Mouse (Mus musculus): ENCODE data around the gene Gm21761.
"Not testable (repeated sequence)": the region's sequence is repeated elsewhere in the genome, so short reads cannot be mapped to it uniquely, and the experiment has no call there.

Gm21761 gene

GRCm38 (mm10) chr13:119929172-119929571 lies at the start of gene Gm21761:
Gm21761 (minus strand) TSS chr13:119929272.
- in situ Hi-C loops (cut with MboI, MseI) = loop anchor here (10.0 kb wide), 1 partner anchor 216 kb away; the partner anchor contains the start of gene Gm20767

- in situ Hi-C loops (cut with MboI, MseI) = loop anchor here (5.0 kb wide), 1 partner anchor 123 kb away; no protein-coding TSS in a partner anchor
These were observed 40.1 kb upstream of the Gm21761 start for GRCm38 (mm10) chr13:119969163-119969562.

DNA sequence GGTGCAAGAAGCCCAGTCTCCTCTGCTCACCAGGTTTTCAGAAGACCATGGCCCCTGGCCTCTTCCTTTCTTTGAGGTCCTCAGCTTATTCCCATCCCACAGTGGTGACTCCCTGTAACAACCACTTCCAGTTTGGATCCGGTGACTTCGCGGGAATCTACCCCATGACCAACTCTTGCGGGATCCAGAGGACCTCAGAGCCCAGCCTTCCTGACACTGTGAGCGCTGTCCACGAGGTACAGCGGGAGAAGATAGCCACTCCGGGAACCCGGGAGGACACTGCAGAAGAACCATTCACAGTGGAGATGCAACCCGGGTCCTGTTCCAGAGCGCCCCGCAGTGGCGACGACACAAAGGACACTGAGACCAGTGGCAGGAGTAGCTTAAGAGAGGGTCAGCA lies 39.1 kb upstream of the Gm21761 start:
- in situ Hi-C loops (cut with MboI, MseI) = loop anchor here (5.0 kb wide), 1 partner anchor 124 kb away; no protein-coding TSS in a partner anchor

DNA sequence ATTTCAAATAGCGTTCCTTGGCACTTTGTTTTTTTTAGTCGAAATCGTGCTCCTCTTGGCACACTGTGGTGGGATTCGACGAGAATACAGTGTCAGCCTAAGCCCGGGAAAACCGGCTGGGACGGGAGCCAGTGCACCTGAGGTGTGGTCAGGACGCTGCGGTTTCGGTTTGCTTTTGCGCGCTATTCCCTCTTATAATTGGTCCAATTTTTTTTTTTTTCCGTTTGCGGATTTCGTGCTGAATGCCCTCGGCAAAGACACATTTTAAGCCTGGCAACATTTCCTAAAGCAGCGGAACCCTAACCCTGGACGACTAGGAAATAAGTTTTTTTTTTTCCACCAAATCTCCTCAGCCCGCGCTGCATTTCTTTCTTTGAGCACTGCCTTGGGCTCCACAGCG lies 36.9 kb upstream of the Gm21761 start:
- in situ Hi-C loops (cut with MboI, MseI) = loop anchor here (5.0 kb wide), 1 partner anchor 126 kb away; no protein-coding TSS in a partner anchor

- in situ Hi-C loops (cut with MboI, MseI) = loop anchor here (5.0 kb wide), 1 partner anchor 127 kb away; no protein-coding TSS in a partner anchor
These were observed 36.4 kb upstream of the Gm21761 start for GRCm38 (mm10) chr13:119965302-119965952.

- in situ Hi-C loops (cut with MboI, MseI) = not testable (repeated sequence)
These were observed 33.8 kb upstream of the Gm21761 start for GRCm38 (mm10) chr13:119962856-119963255.

- in situ Hi-C loops (cut with MboI, MseI) = not testable (repeated sequence)
These were observed 26.5 kb upstream of the Gm21761 start for GRCm38 (mm10) chr13:119955567-119955966.

DNA sequence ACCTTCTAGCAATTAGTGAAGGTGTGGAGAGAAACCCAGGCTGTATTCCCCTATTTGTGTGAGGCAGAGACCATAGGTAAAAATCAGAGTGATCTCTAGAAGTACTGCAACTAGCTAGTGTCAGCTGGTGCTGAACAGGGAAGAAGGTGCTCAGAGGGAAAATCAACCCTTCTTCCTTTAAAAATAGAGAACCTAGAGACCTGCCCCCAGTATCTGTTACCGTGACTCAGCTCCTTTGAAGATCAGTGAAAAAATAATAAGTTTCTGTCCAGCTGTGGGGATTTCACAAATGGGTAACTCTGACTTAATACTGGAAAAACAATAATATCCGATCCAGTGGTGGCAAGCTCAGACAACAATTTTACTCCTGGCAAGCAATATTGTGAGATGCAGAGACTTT lies 26.0 kb upstream of the Gm21761 start:
- in situ Hi-C loops (cut with MboI, MseI) = not testable (repeated sequence)

DNA sequence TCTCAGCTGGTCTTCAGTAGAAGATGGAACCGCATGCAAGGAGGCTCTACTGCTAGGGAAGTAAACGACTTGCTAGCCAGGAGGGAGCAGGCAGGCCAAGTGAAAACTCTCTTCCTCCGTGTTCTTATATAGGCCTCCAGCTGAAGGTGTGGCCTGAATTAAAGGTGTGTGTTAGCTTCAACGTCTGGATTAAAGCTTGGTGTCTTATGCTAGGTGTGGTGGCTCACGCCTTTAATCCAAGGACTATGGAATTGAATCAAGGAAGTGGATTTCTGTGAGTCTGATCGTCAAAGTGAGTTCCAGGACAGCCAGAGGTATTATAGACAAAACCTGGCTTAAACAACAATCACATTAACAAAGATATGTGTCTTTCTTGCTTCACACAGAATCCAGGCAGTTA lies 21.6 kb upstream of the Gm21761 start, which contains the start of gene B020031M17Rik:
Gene B020031M17Rik (minus strand): TSS at position 101 of the 400 bp plus-strand sequence.
- in situ Hi-C loops (cut with MboI, MseI) = not testable (repeated sequence)

- in situ Hi-C loops (cut with MboI, MseI) = loop anchor here (10.0 kb wide), 1 partner anchor 220 kb away; the partner anchor contains the start of gene Gm20767
These were observed 4.3 kb downstream of the Gm21761 start for GRCm38 (mm10) chr13:119924597-119925340.

GRCm38 (mm10) chr13:119916966-119917722 lies 11.9 kb downstream of the Gm21761 start:
- in situ Hi-C loops (cut with MboI, MseI) = not testable (repeated sequence)

- in situ Hi-C loops (cut with MboI, MseI) = not testable (repeated sequence)
These were observed 12.6 kb downstream of the Gm21761 start for GRCm38 (mm10) chr13:119916449-119916848.

GRCm38 (mm10) chr13:119898549-119898948 lies 30.5 kb downstream of the Gm21761 start:
- in situ Hi-C loops (cut with MboI, MseI) = not testable (repeated sequence)

DNA sequence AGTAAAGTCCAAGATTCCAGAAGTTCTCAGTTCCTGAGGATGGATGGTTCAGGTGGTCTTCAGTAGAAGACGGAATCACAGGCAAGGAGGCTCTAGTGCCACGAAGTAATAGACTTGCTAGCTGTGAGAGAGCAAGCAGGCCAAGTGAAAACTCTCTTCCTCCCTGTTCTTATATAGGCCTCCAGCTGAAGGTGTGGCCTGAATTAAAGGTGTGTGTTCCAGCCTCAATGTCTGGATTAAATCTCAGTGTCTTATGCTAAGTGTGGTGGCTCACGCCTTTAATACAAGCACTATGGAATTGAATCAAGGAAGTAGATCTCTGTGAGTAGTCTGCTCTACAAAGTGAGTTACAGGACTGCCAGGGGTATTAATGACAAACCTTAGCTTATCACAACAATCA lies 34.4 kb downstream of the Gm21761 start, which contains the start of gene Tcstv1:
Gene Tcstv1 (minus strand): TSS at position 101 of the 400 bp plus-strand sequence.
- in situ Hi-C loops (cut with MboI, MseI) = not testable (repeated sequence)

DNA sequence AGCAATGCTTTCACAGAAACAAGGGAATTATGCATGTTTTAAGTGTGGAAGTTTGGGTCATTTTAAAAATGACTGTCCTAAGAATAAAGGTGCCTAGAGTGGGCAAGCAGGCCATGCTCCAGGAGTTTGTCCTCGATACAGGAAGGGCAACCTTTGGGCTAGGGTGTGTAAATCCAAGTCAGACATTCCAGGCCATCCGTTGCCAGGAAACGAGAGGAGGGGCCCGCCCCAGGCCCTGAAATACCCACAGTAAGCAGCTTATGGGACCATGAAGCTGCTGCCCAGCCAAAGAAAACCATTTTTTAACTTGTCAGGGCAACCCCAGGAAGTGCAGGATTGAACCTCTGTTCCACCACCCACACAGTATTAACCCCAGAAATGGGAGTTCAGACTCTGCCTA lies 42.2 kb downstream of the Gm21761 start:
- in situ Hi-C loops (cut with MboI, MseI) = not testable (repeated sequence)

- in situ Hi-C loops (cut with MboI, MseI) = not testable (repeated sequence)
These were observed 64.6 kb downstream of the Gm21761 start for GRCm38 (mm10) chr13:119864395-119864999.

GRCm38 (mm10) chr13:119862399-119862798 lies 66.7 kb downstream of the Gm21761 start:
- in situ Hi-C loops (cut with MboI, MseI) = not testable (repeated sequence)
